Mouse (Mus musculus) C2C12 (cell line): ENCODE measurements around the gene Agpat2. TPM values are rescaled to one million over a fixed set of nuclear protein-coding genes. Genes with fewer than 3 reads are reported as not detected.

ENCODE experiments used
- H3K27me3 ChIP-seq: one replicate; pipeline ENCODE4 v1.6.1; 2011; ENCODE audit not compliant: control insufficient read depth, insufficient read depth, insufficient read length
- H3K36me3 ChIP-seq: one replicate; pipeline ENCODE4 v1.6.1; 2011; ENCODE audit not compliant: control insufficient read depth, insufficient read depth
- H3K4me3 ChIP-seq: one replicate; pipeline ENCODE4 v1.5.1; 2011; ENCODE audit warnings: mild to moderate bottlenecking, control low read depth; ENCODE audit not compliant: poor library complexity, insufficient read depth, severe bottlenecking
- H3K79me2 ChIP-seq: one replicate; pipeline ENCODE4 v1.6.1; 2011; ENCODE audit not compliant: control insufficient read depth, insufficient read depth
- H3K79me3 ChIP-seq: one replicate; pipeline ENCODE4 v1.6.1; 2011; ENCODE audit warnings: low read depth, control low read depth
- H3ac ChIP-seq: one replicate; pipeline ENCODE3; 2011; ENCODE audit warnings: low read depth; ENCODE audit not compliant: control insufficient read depth, insufficient read length
- CEBPB ChIP-seq: IDR thresholded peaks from one replicate; pipeline ENCODE4 v1.6.1; 2011; ENCODE audit warnings: low read depth, mild to moderate bottlenecking, control low read depth, moderate library complexity
- CTCF ChIP-seq: IDR thresholded peaks from one replicate; pipeline ENCODE4 v1.5.1; 2011; ENCODE audit not compliant: control insufficient read depth, insufficient read depth, insufficient read length
- FOSL1 ChIP-seq: IDR thresholded peaks from one replicate; pipeline ENCODE4 v1.8.0; 2011; ENCODE audit warnings: mild to moderate bottlenecking, low read length; ENCODE audit not compliant: poor library complexity, insufficient read depth, severe bottlenecking
- MAX ChIP-seq: IDR thresholded peaks from one replicate; pipeline ENCODE4 v1.6.1; 2011; ENCODE audit warnings: mild to moderate bottlenecking, control low read depth
- MYOD1 ChIP-seq: IDR thresholded peaks from one replicate; pipeline ENCODE4 v1.6.1; 2011; ENCODE audit warnings: low read depth; ENCODE audit not compliant: control insufficient read depth, insufficient read length
- MYOG ChIP-seq: IDR thresholded peaks from one replicate; pipeline ENCODE4 v1.6.1; 2011; ENCODE audit not compliant: control insufficient read depth, insufficient read length; ENCODE audit errors: extremely low read depth
- USF1 ChIP-seq: IDR thresholded peaks from one replicate; pipeline ENCODE4 v1.6.1; 2011; ENCODE audit warnings: low read depth, mild to moderate bottlenecking, control low read depth, moderate library complexity
- polyA plus RNA-seq: library from polyadenylated mRNA; unstranded; fragments of >200 nt; fragmentation: generic; extraction: Trizol; gene quantifications from one replicate; pipeline ENCODE4 v1.2.1, GENCODE M21; 2012; ENCODE audit warnings: missing spikeins

Agpat2 gene
- polyA plus RNA-seq, 1 experiment: 37.9 TPM

DNA sequence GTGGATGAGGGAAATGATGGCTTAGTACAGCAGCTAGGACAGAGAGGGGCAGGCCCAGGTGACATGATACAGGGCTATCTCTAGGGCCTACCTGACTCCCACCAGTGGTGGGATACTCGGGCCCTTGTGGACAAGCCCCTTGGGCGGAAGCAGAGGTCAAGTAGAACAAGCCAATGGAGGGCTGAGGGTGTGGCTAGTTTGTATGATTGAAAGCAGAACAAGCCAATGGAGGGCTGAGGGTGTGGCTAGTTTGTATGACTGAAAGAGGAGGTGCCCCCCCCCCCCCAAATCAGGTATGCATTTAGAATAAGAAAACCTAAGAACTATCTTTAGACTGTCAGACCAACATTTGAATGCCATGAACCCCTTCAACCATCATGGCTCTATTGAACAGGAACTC is 22.0 kb downstream of the Agpat2 start:
- Histone ChIP-seq H3K4me3 (no peak overlapping the region), H3ac (no peak overlapping the region), H3K79me3 (no peaks in the 10 kb centered on the region), H3K79me2 (no peaks in the 10 kb centered on the region), H3K36me3 (no peaks in the 10 kb centered on the region), H3K27me3 (peaks cover 34% of the 10 kb centered on the region)
- TF ChIP-seq MYOD1 (no peak), MYOG (no peak)

DNA sequence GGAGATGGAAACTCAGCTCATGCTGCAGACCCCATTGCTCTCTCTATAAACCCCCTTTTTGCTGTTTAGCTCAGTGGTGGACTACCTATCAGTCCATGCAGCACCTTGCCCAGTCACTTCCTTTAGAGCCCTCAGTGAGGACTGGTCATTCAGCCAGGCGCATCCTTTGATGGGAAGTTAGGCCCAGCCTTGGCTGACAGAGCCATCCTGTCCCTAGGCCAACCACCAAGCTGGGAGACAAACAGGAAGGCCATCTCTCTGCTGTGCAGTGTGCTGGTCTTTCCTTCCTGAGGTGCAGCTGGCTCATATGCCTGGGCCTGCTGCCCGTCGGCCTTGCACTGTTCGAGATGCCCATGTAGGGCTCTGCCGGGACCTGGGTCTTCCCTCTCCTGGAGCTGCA is 23.5 kb downstream of the Agpat2 start:
- Histone ChIP-seq H3K27me3 (peaks cover 34% of the 10 kb centered on the region), H3ac (no peak overlapping the region), H3K79me2 (no peaks in the 10 kb centered on the region), H3K36me3 (no peaks in the 10 kb centered on the region), H3K4me3 (no peak overlapping the region), H3K79me3 (no peaks in the 10 kb centered on the region)
- TF ChIP-seq CTCF (no peak), USF1 (no peak), MAX (no peak), CEBPB (no peak), MYOG (no peak), MYOD1 (no peak), FOSL1 (no peak)

DNA sequence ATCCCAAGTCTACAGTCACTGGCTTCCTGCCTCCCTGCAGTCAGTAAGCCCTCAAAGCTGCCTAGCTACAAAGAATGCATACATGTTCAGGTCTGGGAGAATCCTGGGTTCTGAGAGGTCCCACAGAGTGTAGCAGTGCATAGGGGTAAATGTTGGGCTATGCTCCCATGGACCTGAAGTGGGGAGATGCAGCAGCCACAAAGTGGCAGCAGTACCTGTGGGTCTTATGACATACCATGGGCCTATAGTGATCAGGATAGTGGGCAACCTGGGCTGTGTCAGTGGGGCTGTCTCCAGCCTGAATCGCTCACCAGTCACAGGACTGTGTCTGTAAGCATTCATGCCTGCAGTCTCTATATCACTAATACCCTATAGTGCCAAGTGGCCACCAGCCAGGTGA is 24.5 kb downstream of the Agpat2 start, which contains the start of gene Egfl7:
Egfl7 (plus strand) TSS at position 301 of the 400 bp plus-strand sequence.
- no peaks in the 10 kb centered on the region for H3K36me3 ChIP-seq
- no peaks in the 10 kb centered on the region for H3K79me2 ChIP-seq
- no peaks in the 10 kb centered on the region for H3K79me3 ChIP-seq
- H3K27me3 ChIP-seq: peaks cover 34% of the 10 kb centered on the region
- H3K4me3 ChIP-seq: no peak within 1 kb of the TSS
- H3ac ChIP-seq: no peak within 1 kb of the TSS
- no peak for TF ChIP-seq MAX
- TF ChIP-seq MYOD1: no peak
- TF ChIP-seq CTCF: no peak
- no peak for TF ChIP-seq CEBPB
- no peak for TF ChIP-seq MYOG
- TF ChIP-seq USF1: no peak
- TF ChIP-seq FOSL1: no peak

DNA sequence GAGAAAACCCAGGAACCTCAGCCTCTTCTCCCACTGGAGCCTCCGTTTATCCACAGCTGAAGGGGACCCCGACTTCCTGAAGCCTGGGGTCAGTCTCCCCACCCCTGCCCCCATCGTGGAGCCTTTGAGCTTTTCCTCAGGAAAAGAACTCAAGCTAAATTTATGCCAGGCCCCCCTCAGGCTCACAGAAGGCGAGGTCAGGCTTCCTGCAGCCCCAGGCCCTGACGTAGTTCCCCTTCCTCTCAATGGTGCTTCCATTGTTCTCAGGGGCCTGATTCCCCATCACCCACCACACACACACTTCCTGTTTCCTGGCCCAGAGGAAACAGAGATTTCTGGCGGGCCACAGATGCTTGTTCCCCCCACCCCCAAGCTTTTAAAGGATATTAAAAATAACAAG is 25.8 kb downstream of the Agpat2 start:
- no peak for TF ChIP-seq FOSL1
- TF ChIP-seq MAX: no peak
- no peak for TF ChIP-seq MYOG
- TF ChIP-seq USF1: no peak
- no peak for TF ChIP-seq MYOD1
- no peak for TF ChIP-seq CTCF
- no peak for TF ChIP-seq CEBPB
- H3K4me3 ChIP-seq: no peak overlapping the region

DNA sequence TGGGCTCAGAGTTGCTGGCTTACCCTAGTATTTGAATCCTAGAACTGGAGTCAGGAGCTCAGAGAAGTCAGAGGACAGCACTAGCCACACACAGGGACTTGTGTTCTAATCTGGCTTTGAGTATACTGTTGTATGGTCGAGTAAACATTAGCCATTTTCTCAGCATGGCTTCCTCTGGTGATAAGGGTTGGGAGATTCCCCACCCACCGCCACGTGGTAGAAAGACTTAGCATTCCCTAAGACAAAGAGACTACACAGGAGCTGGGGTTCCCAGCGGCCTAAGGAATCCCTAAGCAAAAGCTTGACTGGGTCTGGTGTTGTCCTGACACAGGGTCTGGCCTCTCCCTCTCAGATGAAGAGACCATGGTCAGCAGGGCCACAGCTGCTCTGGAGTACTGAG is 27.8 kb downstream of the Agpat2 start:
- H3K79me3 ChIP-seq: no peaks in the 10 kb centered on the region
- no peaks in the 10 kb centered on the region for H3K79me2 ChIP-seq
- no peaks in the 10 kb centered on the region for H3K36me3 ChIP-seq
- no peak overlapping the region for H3ac ChIP-seq
- no peak overlapping the region for H3K4me3 ChIP-seq
- TF ChIP-seq MYOD1 (no peak), FOSL1 (no peak), CTCF (no peak)
- peaks cover 19% of the 10 kb centered on the region for H3K27me3 ChIP-seq

More for the DNA sequence above, 25.8 kb downstream of the Agpat2 start:
- peaks cover 28% of the 10 kb centered on the region for H3K27me3 ChIP-seq
- no peaks in the 10 kb centered on the region for H3K79me3 ChIP-seq
- no peak overlapping the region for H3ac ChIP-seq
- no peaks in the 10 kb centered on the region for H3K79me2 ChIP-seq
- H3K36me3 ChIP-seq: no peaks in the 10 kb centered on the region

DNA sequence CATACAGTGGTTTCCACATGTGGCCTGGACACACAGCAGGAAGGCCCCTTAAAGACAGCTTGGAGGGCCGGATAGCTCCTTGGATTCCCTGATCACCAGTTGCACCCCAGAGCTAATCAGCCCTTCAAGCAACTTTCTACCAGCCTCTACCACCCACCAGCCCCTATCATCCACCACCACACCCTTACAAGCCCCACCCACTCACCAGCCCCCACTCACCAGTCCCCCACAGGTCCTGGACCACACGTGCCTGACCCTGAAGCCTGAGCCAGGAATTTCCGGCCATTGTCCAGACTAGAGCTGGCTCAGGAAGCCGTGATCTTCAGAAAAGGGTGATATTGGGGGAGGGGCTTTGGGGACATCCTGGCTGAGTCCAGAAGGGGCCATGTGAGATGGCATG is 28.4 kb downstream of the Agpat2 start:
- Histone ChIP-seq H3K36me3 (no peaks in the 10 kb centered on the region), H3ac (no peak overlapping the region)
- TF ChIP-seq MYOD1 (no peak), MYOG (no peak)

More for the DNA sequence above, 28.4 kb downstream of the Agpat2 start:
- H3K27me3 ChIP-seq: peaks cover 16% of the 10 kb centered on the region
- H3K79me3 ChIP-seq: no peaks in the 10 kb centered on the region
- H3K79me2 ChIP-seq: no peaks in the 10 kb centered on the region
- H3K4me3 ChIP-seq: no peak overlapping the region
